Comparison of ENCODE assay signal across 1 mouse cellular context in genomic region chr19:29376382-29376781, GRCm38 (mm10).
TF ChIP-seq lines count a peak whose summit lies in the region.

No protein-coding gene starts in this region.

TF ChIP-seq in CH12.LX, 34 proteins besides CTCF, POLR2A, EP300 and RAD21 (continued from another document):
- peak; percentile 70 for TF ChIP-seq ETS1 (conservative IDR thresholded peaks at IDR 0.05; ENCODE audit: low read depth, low read length)
- peak; percentile 37; the same call in 1 of the 2 replicates for TF ChIP-seq ELF1 (IDR thresholded peaks at IDR 0.05; ENCODE audit: low read depth, low read length)
- TF ChIP-seq TCF12 (IDR thresholded peaks at IDR 0.05; ENCODE audit: low read depth, low read length): 0 out of 2 replicates have a peak, but pooled peaks have one; percentile 29
